Mouse (Mus musculus): ENCODE data around the gene Hspb6.

The Hspb6 gene

DNA sequence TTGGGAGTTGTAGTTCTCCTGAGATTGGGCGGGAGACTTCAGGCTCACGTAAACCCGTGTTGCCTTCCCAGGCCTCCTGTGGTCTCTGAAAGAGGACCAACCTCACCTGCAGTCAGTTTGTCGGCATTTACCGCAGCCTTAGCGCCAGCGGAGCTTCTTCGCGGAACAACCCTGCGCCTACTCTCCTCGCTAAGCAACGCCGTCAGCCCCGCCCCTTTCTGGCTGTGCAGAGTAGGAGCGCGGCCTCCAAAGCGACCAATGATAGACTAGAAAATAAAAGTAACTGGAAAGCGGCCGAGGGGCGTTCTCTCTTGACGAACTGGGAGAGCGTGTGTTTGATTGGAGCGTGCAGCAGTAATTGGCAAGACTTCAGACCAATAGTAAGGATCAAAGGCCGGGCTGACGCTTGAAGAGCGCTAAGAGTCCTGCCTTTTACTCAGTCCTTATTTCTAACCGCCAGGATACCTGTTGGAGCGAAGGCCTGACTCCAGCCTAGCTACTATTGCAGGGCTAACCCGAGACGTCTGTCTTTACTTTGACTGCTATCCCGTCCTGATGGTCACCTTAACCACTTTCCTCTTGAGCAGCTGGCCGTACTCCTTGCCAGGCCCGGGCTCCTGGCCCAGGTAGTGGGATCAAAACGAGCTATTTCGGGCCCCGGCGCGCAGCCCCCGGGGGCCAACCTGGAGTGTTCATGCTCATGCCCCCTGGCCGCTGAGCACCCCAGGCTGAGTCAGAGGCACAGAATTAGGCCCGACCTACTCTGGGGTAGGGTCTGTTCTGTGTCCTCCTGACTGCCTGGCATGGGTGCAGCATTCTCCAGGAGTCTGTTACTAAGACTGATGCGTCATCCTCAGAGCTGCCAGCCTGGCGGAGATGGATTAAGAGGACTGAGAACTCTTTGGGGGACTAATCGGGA lies at the start of gene Hspb6, which contains the start of gene Proser3:
Gene Hspb6 (plus strand): TSS at position 77 of the 919 bp plus-strand sequence.
Gene Proser3 (minus strand): TSS at position 198 of the 919 bp plus-strand sequence.
- DNase-seq (ENCODE audit: extremely low read depth, low read depth, low spot score): peak; percentile 97

DNA sequence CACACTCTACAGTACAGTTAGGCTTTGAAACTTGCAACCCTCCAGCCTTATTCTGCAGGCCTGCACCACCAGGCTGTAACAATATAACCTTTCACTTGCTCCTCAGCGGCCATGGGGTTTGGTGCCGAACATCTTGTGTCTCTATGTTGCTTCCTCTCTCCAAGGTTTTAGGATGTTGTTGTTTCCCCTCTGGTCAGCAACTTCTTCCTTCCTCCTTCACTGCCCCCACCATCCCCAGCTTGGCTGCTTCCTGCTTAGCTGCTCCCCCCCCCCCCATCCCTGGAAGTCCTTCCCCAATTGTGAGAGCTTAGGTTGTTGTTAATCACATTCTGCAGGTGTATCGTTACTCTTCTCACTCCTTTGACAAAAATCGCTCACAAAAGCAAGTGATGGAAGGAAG lies 43.9 kb upstream of the Hspb6 start:
- no peak for DNase-seq (ENCODE audit: extremely low read depth, low read depth, low spot score)

- DNase-seq (ENCODE audit: extremely low read depth, low read depth, low spot score): no peak
These were observed 36.8 kb upstream of the Hspb6 start for GRCm38 (mm10) chr7:30515003-30515760.

DNA sequence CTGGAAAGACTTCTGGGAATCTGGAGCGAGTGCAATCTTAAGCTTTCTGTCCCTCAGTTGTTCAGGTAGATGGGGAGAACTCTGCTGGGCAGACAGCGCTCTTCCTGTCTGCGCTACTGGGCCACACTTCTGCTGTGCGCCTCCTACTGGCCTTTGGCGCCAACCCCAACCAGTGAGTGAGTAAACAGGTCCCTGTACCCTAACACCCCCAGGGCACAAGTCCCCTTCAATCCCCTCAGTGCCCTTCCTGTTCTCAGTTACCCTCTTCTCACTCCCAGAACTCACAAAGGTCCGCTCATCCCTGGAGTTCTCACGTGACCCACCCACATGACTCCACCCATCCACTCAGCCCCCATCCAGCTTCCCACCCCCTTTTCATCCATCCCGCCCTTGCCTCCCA lies 33.7 kb upstream of the Hspb6 start:
- DNase-seq (ENCODE audit: extremely low read depth, low read depth, low spot score): no peak

GRCm38 (mm10) chr7:30520396-30520795 lies 31.6 kb upstream of the Hspb6 start:
- DNase-seq (ENCODE audit: extremely low read depth, low read depth, low spot score): no peak

- DNase-seq (ENCODE audit: extremely low read depth, low read depth, low spot score): no peak
These were observed 31.1 kb upstream of the Hspb6 start for GRCm38 (mm10) chr7:30520856-30521255.

GRCm38 (mm10) chr7:30522871-30523270 lies 29.1 kb upstream of the Hspb6 start:
- DNase-seq (ENCODE audit: extremely low read depth, low read depth, low spot score): no peak

GRCm38 (mm10) chr7:30524487-30524886 lies 27.5 kb upstream of the Hspb6 start:
- no peak for DNase-seq (ENCODE audit: extremely low read depth, low read depth, low spot score)

GRCm38 (mm10) chr7:30525954-30526353 lies 26.0 kb upstream of the Hspb6 start:
- no peak for DNase-seq (ENCODE audit: extremely low read depth, low read depth, low spot score)

GRCm38 (mm10) chr7:30526399-30526798 lies 25.6 kb upstream of the Hspb6 start:
- no peak for DNase-seq (ENCODE audit: extremely low read depth, low read depth, low spot score)

DNA sequence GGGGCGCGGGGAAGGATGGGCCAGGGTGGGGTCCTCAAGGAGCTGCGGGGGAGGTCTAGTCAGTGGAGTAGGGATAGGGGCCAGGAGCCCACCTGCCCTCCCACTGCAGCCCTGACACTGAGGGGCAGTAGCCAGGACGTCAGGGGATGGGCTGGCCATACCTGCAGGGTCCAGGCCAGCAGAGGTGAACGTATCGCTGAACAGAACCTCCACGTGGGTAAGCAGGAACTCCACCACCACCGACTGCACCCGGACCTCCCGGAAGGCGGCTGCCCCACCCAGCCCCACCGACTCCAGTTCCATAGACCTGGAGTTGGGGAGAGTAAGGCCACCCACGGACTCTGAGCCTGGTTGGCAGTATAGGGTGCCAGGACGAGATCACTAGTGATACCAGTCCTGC lies 25.0 kb upstream of the Hspb6 start:
- no peak for DNase-seq (ENCODE audit: extremely low read depth, low read depth, low spot score)

DNA sequence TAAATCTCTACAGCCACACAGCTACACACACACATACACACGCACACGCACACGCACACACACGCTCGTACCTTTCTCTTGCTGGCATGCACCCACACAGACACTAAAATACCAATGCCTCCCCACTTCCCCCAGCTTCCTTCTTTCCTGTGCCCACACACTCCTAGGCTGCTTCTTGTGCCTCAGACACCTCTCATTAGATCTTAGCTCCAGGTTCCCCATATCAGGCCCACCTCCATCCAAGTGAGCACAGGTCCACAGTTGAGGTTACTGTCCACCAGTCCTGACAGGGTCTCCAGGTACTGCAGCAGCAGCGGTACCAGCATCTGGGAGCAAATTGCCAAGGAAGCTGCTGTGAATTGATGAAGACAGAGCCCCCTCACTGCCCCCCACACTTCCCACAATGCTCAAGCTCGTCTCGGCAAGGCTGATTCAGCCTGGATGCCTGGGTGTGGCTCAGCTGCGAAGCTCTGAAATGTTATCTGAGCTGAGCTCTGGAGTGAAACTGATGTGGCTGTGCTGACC lies 20.6 kb upstream of the Hspb6 start:
- DNase-seq (ENCODE audit: extremely low read depth, low read depth, low spot score): no peak

- DNase-seq (ENCODE audit: extremely low read depth, low read depth, low spot score): no peak
These were observed 19.0 kb upstream of the Hspb6 start for GRCm38 (mm10) chr7:30532931-30533330.

GRCm38 (mm10) chr7:30533941-30534632 lies 17.9 kb upstream of the Hspb6 start:
- DNase-seq (ENCODE audit: extremely low read depth, low read depth, low spot score): no peak

- DNase-seq (ENCODE audit: extremely low read depth, low read depth, low spot score): peak; percentile 52
These were observed 17.1 kb upstream of the Hspb6 start, which contains the start of gene Arhgap33 for GRCm38 (mm10) chr7:30534633-30535577. TSS of gene Arhgap33 (minus strand) at chr7:30535060.

- no peak for DNase-seq (ENCODE audit: extremely low read depth, low read depth, low spot score)
These were observed 11.4 kb upstream of the Hspb6 start for GRCm38 (mm10) chr7:30540572-30540971.

DNA sequence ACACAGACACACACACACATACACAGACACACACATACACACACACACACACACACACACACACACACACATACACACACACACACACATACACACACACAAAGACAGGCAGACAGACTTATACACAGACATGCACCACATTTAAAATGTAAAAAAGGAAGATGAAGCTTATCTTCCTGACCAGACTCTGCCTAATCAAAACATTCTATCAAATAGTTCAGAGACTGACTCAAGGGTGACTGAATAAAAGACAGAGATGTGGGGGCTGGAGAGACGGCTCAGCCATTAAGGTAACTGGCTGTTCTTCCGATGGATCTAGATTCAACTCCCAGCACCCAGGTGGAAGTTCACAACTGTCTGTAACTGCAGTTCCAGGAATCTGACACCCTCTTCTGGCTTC lies 7.7 kb upstream of the Hspb6 start:
- DNase-seq (ENCODE audit: extremely low read depth, low read depth, low spot score): no peak

GRCm38 (mm10) chr7:30549880-30550279 lies 2.1 kb upstream of the Hspb6 start:
- no peak for DNase-seq (ENCODE audit: extremely low read depth, low read depth, low spot score)

GRCm38 (mm10) chr7:30550603-30551002 lies 1.4 kb upstream of the Hspb6 start:
- no peak for DNase-seq (ENCODE audit: extremely low read depth, low read depth, low spot score)

Measured in fat pad, adult 2 months (tissue).